Mouse (Mus musculus) monocyte, adult 2 months (primary cell): Measurements from ENCODE around the gene Mcrip1.
A peak's percentile ranks its signal among the peaks of the same experiment; 100 is the strongest.
"Not testable (repeated sequence)": the region's sequence is repeated elsewhere in the genome, so short reads cannot be mapped to it uniquely, and the experiment has no call there.

ENCODE experiments used
- DNase-seq, 2 experiments: peaks; one replicate each; pipeline ENCODE4 v3.0.0; 2022; ENCODE audit warnings: low spot score in 2 of 2, low read depth in 1 of 2

Gene Mcrip1

DNA sequence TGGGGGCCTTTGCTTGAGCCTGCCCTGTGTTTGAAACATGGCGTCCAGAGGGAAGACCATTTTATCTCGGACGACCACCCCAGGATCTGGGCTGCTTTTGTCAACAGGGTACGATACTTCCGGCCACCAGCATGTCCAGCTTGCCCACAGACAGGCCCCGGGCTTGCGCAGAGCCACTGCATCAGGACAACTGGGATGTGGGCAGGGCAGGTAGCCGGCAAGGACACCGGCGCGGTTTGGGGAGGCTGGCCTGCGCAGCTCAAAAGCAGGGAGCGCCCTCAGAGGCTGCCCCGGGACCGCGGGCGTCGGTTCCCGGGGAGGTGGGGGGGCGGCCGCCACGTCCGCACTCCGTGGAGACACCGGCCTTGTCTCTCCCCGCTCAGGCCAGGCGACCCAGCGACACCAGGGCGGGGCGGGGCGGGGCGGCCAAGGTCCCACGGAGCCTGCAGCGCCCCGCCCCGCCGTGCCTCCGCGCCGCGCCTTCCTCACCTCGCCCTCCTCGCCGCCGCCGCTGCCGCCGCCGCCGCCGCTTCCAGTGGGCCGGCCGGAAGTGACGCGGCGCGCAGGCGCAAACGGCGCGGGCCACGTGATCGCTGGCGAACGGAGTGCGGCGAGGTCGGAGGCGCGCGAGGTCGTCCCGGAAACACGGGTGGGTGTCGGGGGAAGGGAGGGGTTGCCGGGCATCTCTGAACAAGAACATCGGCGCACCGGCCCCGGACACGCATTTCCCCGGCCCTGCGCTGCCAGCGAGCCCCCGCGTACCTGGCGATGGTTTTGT, at the start of gene Mcrip1:
Mcrip1 (minus strand) TSS at position 560 of the 778 bp plus-strand sequence.
- peak; percentile 70 to 85 for DNase-seq

DNA sequence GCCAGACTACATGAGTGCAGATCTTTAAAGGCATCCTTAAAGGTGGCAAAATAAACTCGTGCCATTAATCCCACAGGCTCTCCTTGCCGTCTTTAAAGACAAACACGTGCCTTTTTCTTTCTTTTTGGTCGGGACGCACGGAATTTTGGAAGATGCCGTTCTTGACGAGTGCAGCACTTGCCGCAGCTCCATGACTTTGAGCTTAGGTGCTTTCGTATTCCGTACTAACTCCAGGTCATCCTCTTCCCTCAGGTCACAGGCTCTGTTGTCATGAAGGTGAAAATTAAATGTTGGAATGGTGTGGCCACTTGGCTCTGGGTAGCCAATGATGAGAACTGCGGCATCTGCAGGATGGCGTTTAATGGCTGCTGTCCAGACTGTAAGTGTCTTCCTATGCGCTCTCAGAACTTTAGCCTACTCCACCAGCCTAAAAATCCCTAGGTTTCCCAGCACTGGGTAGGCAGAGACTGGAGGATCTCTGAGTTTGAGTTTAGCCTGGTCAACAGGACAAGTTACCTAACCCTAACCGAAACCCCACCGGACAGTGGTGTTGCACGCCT, 49.5 kb upstream of the Mcrip1 start:
- no peak for DNase-seq

DNA sequence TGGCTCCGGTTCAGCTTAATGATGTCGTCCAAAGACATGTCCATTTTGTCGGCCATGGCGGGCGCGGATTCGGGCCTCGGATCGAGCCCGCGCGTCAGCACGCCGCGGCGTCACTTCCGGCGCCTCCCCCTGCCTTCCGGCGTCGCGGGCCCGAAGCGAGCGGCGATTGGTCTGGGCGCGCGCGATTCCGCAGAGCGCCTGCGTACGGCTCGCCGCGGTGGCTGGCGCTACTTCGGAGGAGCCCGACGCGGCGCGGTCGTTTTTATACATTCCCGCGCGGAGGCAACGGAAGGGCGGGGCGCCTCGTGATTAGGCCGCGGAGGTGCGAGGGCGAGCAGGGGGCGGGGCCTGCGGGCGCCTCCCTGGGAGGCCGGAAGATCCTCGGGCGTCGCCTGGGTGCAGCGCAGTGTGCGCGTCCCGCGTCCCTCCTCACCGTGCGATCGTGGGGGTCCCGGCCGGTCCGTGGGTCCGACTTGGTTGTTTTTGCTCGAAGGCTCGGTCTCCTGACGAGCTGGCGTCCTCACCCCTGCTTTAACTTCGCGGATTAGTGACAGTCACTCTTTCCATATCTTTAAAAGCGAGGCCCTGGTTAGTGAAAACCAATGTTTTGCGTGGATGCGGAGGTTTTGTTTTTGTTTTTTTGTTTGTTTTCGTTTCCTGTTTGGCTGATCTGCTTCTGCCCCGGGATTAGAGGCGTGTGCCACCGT, 48.9 kb upstream of the Mcrip1 start, which contains the start of the genes Alyref and Anapc11:
Alyref (minus strand) TSS at position 83 of the 707 bp plus-strand sequence.
Anapc11 (plus strand) TSS at position 139 of the 707 bp plus-strand sequence.
- DNase-seq: peak; percentile 85 to 89

DNA sequence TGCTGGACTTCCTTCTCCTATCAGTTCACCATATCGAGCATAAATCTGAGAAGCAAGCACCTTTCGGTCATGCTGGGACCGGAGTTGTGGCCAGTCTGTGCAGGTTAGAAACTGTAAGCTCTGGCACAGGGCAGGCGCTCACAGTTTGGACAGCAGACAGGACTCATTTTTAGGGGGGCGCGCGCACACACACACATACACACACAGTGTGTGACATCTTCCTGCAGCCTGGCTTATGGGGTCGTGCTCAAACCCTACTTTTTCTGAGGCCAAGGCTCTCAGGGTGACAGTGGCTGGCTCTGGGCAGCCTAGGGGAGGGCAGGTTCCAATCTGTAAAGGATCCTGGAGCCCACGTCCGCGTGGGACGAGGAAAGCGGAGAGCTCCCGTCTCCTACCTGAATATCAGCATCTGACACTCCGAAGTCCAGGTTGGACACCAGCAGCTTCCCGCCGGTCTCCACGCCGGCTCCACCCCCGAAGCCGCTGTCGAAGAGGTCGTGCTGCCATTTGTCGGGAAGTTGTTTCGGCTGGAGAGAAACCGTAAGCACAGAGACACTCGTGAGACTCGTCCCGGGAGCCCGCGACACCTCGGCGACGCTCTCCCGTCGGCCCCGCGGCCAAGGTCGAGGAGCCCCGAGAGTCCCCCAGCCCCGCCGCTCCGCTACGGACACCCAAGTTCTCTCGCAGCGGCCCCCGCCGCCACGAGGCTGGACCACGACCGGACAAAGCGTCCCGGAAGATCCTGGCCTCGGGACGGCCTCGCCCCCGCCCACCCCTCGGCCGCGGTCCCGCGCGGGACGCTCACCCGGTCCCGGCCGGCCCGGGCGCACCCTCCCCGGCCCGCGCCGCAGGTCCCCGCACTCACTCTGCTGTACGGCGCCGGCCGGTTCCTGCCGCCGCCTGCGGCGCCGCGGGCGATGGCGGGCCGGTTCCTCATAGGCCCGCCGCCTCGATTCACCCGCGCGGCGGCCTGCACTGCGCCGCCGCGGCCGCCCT, 48.0 kb upstream of the Mcrip1 start:
- DNase-seq: no peak

DNA sequence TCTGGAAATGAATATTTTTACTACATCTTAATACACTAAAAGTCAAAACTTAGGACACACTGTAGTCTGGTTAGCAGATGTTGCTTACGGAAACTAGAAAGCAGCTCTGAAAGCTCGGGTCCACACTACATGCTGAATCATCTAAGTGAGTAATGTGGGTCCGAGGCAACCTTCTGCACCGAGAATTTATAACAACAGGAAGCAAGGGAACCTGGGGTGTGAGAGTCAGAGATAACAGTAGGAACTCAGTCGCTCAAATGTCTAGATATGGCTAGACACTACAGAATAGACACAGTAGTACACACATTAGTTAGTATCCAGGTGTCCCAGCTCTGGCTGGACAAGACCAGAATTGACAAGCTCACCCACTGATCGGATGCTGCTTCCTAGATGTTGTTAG, 39.0 kb upstream of the Mcrip1 start:
- DNase-seq: no peak

DNA sequence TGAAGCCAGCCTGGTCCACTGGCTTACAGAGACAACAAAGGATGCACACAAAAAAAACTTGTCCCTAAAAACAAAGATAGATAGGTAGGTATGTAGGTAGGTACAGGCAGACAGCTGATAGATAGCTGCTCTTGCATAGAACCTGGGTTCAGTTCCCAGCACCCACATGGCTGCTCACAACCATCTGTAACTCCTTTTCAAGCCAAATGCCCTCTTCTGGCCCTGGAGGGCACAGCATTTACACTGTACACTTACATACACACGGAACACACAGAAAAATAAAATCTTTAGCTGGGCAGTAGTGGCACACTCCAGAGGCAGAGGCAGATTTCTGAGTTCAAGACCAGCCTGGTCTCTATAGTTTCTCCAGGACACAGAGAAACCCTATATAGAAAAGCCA, 34.4 kb upstream of the Mcrip1 start:
- no peak for DNase-seq

DNA sequence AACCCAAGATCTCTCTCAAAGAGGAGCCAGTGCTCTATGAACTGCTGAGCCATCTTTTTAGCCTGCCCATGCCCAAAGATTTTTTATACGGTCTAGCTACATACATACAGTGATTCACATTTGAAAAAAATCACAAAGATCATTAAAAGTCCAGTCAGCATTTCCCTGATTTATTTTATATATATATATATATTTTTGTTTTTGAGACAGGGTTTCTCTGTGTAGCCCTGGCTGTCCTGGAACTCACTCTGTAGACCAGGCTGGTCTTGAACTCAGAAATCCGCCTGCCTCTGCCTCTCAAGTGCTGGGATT, 33.4 kb upstream of the Mcrip1 start:
- not testable (repeated sequence) for DNase-seq

DNA sequence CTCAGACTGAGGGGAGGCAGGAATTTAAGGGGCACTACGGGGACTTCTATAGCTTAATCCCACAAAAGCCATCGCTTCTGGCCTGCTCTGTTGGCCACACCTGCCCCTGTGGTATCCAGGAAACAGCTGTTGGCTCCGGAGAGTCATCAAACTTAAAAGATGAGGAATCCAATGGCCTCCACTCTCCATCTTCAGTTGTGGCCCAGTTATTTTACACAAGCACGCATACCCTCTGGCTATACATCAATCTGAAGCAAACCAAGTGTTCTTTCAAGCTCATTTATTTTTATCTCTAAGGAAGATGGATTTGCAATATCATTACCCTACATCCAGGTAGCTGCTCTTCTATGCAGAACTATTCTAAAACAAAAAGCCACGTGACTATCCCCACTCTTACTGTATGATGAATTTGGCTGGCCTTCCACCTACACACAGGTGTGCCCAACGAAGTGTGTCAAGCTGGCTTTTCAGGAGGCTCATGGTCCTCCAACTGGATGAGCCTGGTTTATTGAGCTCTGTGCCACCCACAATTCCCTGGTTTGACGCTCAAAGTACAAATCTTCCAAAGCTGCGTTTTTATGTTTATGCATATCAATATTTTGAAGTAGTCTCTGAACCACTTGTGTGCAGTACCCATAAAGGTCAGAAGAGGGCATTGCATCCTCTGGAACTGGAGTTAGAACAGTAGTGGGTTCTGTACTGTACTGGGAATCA, 32.9 kb upstream of the Mcrip1 start:
- peak in 1 of 2 experiments; percentile 18 for DNase-seq

DNA sequence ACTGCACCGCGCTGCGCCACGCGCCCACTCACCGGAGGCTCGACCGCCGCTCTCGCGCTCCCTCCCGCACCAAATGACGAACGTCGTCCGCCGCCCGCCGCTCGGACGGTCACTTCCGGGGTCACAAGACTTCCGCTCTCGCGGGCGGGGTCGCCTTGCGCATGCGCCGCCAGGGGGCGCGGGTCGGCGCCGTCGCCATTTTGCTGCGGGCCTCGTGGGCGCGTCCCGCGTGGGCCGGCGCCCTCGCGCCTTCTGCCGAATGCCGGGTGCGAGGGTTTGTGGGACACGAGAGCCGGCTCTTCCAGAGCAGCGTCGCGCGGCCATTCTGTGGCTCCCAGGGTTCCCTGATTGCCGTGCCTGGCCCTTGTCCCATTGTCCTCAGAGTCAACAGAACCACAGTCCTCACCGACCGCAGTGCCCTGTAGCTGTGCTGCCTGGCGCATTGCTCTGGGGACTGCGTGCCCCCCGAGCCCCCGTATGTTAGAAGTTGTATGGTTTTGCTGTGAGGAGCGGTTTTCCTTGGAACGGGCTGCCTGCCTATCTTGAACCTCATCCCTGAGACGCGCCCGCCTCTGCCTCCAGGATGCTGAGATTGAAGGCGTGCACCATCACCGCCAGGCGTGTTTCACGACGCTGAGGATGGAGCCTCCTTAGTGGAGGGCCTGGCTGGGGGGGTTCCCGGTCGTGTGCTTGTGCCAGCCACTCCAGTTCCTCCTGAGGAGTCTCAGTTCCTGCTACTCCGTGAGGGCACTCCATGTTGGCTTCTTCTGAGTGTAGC, 32.2 kb upstream of the Mcrip1 start, which contains the start of gene Arhgdia:
Arhgdia (minus strand) TSS at position 135 of the 778 bp plus-strand sequence.
- DNase-seq: peak in 1 of 2 experiments; percentile 85

DNA sequence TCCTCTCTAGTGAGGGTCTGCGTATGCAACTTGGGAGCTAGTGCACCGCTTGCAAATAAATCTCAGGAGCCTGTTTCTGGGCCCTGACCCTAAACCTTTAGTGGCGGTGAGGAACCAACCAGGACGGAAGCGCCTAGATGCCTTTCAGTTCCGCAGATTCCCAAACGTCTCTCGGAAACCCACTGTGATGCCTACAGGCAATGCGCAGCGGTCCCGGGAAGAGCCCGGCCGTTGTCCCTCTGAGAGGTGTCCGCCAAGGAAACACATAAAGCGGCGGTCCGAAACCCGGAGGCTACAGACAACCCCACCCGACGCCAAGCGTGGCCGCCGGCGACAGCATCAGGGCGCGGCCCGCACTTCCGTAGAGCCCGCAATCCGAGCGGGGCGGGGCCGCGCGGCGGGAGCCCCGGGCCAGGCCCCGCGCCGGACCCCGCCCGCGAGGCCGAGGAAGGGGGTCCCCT, 31.4 kb upstream of the Mcrip1 start:
- DNase-seq: peak in 1 of 2 experiments; percentile 51

DNA sequence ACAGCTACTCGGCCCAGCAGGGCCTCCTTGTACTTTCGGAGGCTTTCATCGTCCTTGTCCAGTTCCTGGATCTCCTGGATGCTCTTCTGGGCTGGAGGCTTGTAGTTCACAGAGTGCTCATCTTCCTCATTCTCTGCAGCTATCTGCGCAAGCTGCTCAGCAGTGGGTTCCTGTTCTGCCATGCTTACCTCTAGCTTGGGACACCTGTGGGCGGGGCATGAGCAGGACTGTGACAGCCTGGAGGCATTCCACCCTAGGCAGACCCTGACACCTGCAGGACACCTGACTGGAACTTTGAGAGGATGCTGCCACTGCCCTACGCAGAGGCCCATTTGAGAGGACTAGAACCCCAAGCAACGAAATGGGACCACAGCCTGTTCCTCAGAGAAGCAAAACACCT, 30.7 kb upstream of the Mcrip1 start:
- peak in 1 of 2 experiments; percentile 8 for DNase-seq

DNA sequence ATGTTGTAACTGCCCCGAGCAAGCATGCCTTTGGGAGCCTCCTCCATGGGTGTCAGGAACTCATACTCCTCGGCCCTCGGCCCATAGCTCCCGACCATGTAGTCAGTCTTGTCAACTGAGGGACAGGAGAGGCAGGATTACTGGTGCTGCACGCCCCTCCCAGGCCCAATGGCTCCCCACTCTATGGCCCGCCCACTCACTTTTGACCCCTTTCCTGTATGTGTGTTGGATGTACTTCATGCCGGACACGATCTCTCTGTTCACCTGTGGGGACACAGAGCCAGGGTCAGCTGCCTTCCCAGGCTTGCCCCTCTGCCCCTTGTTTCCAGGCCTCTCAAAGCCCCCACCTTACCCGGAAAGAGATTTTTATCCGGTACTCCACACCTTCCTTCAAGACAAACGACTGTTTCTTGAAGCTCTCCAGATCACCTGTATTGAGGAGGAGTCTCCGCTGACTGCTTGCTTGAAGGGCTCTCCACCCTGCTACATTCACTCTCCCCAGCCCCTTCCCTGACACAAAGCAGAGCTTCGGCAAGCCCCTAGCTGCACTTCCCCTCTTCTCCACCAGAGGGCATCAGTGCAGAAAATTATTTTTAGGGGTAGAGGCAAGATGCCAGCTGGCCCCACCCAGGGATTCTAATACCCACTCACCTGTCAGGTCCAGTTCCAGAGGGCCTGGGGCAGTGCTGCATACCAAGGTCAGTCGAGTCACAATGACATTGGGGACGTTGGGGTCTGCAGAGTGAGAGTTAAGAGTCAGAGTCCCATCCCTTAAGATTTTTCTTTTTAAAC, 30.0 kb upstream of the Mcrip1 start:
- peak in 1 of 2 experiments; percentile 62 for DNase-seq

DNA sequence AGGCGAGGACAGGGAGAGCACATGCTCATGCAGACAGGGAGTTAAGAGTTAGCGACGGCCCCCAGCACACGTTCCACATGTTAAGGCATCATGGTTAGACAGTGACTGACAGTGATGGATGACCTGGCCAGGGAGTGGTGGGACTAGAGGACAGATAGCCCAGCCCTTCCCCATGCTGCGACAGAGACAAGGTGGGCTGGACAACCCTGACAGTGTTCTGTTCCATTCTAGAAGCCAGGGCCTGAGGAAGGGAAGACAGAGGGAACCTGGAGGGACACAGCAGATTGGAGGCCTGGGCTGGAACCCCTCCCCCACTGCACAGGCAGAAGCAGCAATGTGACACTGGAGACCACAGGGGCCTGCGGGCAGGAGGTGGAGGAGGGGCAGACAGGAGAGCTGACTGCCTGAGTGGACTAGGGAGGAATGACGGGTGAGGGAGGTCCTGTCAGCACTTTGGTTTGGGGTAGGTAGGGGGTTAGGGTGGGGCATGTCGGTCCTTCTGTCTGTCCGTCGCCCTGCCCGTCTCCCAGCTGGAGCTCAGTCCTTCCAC, 29.2 kb upstream of the Mcrip1 start:
- no peak for DNase-seq

DNA sequence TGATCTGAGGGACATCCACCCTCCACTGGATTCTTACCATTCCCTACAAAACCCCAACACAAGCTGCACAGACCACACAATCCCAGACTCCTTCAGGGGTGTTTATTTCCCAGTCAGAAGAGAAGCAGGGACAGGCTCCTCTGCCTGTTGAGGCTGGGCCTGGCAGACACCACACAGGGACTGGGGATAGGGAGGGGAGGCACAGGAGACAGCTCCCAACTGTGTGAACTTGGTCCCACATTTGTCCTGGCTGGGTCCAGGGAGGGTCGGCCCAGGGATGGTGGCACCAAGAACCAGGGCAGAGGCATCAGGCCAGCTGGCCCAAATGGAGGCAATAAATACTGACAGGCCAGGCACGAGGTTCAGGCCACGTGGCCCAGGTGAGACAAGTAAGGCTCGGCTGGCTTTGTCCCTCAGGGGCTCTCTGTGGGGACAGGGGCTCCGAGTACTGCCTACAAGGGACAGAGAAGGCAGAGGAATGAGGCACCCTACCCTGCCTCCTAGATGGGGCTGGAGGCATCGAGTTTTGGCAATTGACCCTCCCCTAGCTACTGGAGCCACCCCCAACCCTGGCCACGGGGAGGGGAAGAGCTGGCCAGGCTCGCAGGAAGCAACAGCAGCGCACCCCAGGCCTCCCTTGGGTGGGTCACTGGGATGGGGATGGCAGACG, 28.6 kb upstream of the Mcrip1 start:
- DNase-seq: no peak

DNA sequence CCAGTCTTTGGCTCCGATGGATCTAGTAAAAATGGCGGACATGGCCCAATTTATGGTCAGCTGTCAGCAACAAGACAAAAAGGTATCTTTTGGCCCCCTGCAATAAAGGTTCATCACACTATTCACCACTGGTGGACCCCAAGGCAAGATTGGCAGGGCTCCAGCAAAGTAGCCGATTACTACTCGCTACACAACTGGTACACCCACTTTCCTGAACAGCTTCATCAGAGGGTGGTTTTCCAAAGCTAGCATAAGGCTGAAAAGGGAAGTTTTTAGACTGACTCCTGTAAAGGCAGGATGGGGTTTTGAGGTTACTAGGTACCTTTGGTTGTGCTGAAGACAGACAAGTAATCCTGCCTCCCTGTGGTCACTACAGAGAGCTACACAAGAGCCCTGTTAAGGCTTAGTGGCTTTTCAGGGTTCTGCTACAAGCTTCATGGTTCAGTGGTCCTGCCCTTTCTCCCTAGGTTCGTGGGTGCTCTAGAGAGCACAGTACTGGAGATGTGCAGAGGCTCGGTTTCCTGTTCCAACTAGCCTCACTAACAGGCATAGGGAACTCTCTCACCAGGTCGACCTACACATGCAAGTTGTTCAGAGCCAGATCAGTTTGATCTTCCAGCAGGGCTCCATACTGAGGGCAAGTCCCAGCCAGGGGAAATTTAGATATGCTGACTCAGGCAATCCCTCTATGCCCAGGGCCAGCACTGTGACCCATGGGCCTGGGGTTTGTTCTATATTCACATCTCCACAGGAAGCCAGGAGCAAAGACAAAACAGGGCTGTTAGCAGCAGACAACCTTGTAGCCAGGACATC, 27.9 kb upstream of the Mcrip1 start:
- DNase-seq: no peak

DNA sequence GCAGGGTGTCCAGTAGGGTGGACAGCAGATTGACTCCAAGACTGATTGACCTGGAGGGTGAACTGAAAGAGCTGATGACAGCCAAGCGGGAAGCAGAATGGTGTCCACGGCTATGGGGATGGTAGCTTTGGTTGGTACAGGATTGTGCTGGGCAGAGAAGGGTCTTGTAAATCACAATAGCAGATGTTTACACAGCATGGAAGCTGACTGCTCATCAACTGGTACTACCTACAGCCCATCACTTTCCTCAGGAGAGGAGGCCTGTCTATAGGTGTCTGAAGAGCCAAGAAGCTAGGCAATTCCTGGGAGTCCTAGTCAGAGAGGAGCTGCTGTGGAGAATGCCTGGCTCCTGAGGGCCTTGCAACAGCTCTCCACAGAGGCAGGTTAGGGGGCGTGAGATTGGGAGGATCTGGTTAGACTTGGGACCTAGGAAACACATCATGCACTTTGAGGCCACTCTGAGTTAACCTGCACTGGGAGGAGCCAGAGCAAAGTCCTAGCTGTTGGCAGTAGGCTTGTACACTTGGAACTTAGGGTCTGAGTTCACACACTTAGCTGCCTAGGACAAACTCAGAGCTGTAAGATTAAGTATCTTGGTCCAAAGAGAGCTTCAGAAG, 26.9 kb upstream of the Mcrip1 start:
- no peak for DNase-seq
